Mouse (Mus musculus) yolk sac, embryonic 10.5 days (tissue): ENCODE results near the gene Hecw2.

ENCODE experiments used
- DNase-seq: peaks from one replicate; pipeline ENCODE4 v3.0.0-alpha.2; 2017; ENCODE audit warnings: low spot score

Hecw2 gene

GRCm38 (mm10) chr1:53784291-53784720 lies 410.7 kb downstream of the Hecw2 start:
- peak; percentile 43 for DNase-seq

- no peak for DNase-seq
Observed at GRCm38 (mm10) chr1:53782956-53783355, 412.0 kb downstream of the Hecw2 start.

GRCm38 (mm10) chr1:53782079-53782478 lies 412.9 kb downstream of the Hecw2 start:
- DNase-seq: no peak

- no peak for DNase-seq
Observed at GRCm38 (mm10) chr1:53781311-53781710, 413.7 kb downstream of the Hecw2 start.

DNA sequence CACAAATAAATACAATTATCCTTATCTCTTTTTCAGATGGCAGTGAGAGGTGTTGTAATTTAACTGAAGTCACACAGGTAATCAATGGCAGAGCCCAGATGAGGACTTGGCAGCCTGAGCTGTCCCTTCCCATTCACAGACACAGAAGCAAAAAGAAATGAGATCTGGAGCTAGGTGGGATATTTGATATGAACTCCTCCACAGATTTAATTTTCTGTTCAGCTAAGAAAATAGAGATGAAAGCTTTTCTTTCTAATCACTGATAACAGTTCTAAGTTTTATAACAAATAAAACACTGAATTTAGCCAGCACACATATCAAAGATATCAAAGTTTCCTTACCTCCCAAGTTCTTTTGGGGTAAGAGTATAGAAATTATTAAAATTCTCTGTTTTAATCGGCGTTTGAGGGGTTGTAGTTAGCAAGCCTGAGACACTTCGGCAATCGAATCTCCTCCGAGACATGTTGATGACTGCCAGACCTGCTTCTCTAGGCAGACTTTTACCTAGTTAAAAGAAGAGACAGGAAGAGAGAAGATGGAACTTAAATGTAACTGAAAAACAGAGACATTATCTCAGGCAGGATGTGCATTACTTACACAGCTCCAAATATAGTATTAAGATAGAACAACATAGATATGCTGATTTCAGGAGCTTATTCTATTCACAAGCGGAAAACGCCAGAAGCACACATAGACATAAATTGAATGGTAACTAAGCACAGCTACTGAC lies 418.6 kb downstream of the Hecw2 start:
- DNase-seq: no peak

DNA sequence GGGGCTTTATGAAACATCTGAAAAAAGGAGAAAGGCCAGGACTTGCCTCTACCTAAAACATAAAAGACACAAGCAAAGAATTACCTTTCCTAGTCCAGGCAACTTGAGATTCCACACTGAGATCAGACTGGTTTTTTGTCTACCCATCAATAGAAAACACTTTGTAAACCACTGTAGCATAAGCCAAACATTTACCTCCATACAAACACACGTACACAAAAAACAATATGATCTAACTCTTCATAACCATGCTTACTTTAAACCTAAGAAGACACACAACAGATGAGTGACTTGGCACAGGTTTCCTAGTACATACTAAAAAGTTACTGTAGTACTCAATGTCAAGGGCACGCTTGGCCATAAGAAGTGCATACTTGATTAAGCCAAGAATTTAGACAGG lies 419.4 kb downstream of the Hecw2 start:
- DNase-seq: no peak

DNA sequence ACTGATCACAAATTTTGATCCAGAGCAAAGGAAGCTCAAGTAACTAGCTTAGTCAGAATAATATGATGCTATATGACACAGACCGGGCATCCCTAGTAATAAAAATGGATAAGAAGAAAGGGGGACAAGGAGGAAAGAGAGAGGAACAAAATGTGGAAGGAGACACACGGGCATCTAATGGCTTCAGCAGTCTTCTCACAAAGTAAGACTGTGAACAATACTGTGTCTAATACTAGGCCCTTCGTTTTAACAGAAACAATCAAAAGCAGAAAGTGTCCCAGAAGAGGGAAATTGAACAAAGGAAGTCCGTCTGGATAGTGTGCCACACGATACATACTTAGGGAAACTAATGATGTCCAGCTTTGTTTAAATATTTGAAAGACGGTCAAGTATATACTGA lies 419.9 kb downstream of the Hecw2 start:
- DNase-seq: no peak

DNA sequence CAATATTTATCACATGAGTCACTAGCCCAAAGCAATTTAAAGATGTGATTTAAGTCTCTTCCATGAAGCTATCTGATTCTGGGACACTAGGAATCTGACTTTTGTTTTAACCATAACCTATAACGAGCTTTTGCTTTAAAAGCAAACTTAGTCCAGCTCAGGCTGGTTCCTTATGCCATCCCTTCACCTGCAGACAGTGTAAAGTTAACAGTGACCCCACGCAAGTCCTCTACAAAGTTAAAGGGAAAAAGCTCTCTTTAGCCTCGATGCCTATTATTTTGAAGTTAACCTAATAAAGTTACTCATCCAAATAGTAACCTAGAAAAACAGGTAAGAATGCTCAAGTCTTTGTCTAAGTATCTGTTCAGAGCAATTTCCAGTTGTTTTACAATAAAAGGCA lies 420.4 kb downstream of the Hecw2 start:
- DNase-seq: no peak

GRCm38 (mm10) chr1:53773994-53774393 lies 421.0 kb downstream of the Hecw2 start:
- no peak for DNase-seq

- no peak for DNase-seq
Observed at GRCm38 (mm10) chr1:53772967-53773366, 422.0 kb downstream of the Hecw2 start.

DNA sequence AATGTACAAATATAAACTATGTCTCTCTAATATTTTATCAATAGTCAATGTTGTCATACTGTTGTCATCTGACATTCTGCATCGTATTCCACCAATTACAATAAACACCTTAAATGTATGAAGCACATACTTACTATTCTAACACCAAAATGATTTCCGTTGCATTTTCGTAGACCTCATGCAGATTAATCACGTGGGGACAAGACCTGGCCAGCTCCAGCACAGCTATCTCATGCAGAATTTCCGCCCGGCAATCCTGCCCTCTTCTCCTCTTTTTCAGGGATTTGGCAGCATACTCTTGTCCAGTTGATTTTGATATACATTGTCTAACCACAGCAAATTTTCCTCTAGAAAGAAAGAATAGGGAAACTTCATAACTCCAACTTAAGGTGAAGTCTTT lies 423.5 kb downstream of the Hecw2 start:
- no peak for DNase-seq

- no peak for DNase-seq
Observed at GRCm38 (mm10) chr1:53766112-53766511, 428.9 kb downstream of the Hecw2 start.

DNA sequence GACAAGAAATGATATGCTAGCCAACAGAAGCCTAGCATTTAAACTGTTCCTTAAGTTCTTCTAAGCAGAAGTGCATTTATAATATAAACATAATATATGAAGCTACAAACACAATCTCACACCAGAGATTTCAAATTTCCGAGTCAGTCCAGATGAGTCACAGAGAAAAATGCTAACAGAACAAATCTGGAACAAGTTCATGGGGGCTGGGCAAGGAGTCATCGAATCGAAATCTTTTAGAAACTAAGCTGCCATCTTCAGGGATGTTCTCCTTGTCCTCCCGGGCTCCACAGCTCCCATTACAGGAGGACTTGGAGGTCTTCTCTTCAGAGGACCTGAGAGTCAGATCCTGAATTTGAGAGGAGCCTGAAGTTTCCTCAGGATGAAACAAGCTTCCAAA lies 437.7 kb downstream of the Hecw2 start:
- no peak for DNase-seq
